Mouse (Mus musculus): ENCODE measurements around the gene Slc25a12. TPM values are rescaled to one million over a fixed set of nuclear protein-coding genes. Genes with fewer than 3 reads are reported as not detected.

Slc25a12 gene
- polyA plus RNA-seq, 1 experiment from 2014 or later, result 29.1 TPM

- Histone ChIP-seq H3K27me3 (ENCODE audit: insufficient read depth, low read length) (no peaks in the 10 kb centered on the region), H3K4me1 (ENCODE audit: insufficient read depth) (no peaks in the 10 kb centered on the region), H3K4me2 (no peak overlapping the region), H3K27ac (ENCODE audit: low read depth) (no peak overlapping the region), H3K4me3 (ENCODE audit: low read depth, low read length) (no peak overlapping the region), H3K9ac (no peak overlapping the region), H3K36me3 (ENCODE audit: insufficient read depth) (peaks cover 55% of the 10 kb centered on the region), H3K9me3 (ENCODE audit: low read depth, low read length) (no peaks in the 10 kb centered on the region)
- ATAC-seq (ENCODE audit: insufficient read depth) (no peak), DNase-seq (no peak)
- TF ChIP-seq CTCF (IDR thresholded peaks at IDR 0.05; ENCODE audit: low read depth), result no peak; the same call in 1 of the 2 replicates
- 82% methylated on average over 3 of the region's 3 CpGs for WGBS
These were observed 125.4 kb downstream of the Slc25a12 start for GRCm38 (mm10) chr2:71242180-71242579.

- H3K36me3 ChIP-seq (ENCODE audit: insufficient read depth), result peaks cover 54% of the 10 kb centered on the region
- H3K4me2 ChIP-seq, result no peak overlapping the region
- H3K27ac ChIP-seq (ENCODE audit: low read depth), result no peak overlapping the region
- 87% methylated on average over 2 of the region's 2 CpGs for WGBS
- TF ChIP-seq CTCF (IDR thresholded peaks at IDR 0.05; ENCODE audit: low read depth), result no peak
- H3K27me3 ChIP-seq (ENCODE audit: insufficient read depth, low read length), result no peaks in the 10 kb centered on the region
- H3K9ac ChIP-seq, result no peak overlapping the region
- no peaks in the 10 kb centered on the region for H3K4me1 ChIP-seq (ENCODE audit: insufficient read depth)
- DNase-seq (no peak), ATAC-seq (ENCODE audit: insufficient read depth) (no peak)
- no peaks in the 10 kb centered on the region for H3K9me3 ChIP-seq (ENCODE audit: low read depth, low read length)
- no peak overlapping the region for H3K4me3 ChIP-seq (ENCODE audit: low read depth, low read length)
These were observed 126.0 kb downstream of the Slc25a12 start for GRCm38 (mm10) chr2:71241505-71241904.

- no peak overlapping the region for H3K9ac ChIP-seq
- ATAC-seq (ENCODE audit: insufficient read depth) (no peak), DNase-seq (no peak)
- H3K4me2 ChIP-seq, result no peak overlapping the region
- no peak for TF ChIP-seq CTCF (IDR thresholded peaks at IDR 0.05; ENCODE audit: low read depth)
- H3K4me1 ChIP-seq (ENCODE audit: insufficient read depth), result no peaks in the 10 kb centered on the region
- H3K27me3 ChIP-seq (ENCODE audit: insufficient read depth, low read length), result no peaks in the 10 kb centered on the region
- no peak overlapping the region for H3K27ac ChIP-seq (ENCODE audit: low read depth)
- peaks cover 46% of the 10 kb centered on the region for H3K36me3 ChIP-seq (ENCODE audit: insufficient read depth)
- H3K9me3 ChIP-seq (ENCODE audit: low read depth, low read length), result no peaks in the 10 kb centered on the region
- 93% methylated on average over 6 of the region's 6 CpGs for WGBS
- no peak overlapping the region for H3K4me3 ChIP-seq (ENCODE audit: low read depth, low read length)
These were observed 131.5 kb downstream of the Slc25a12 start for GRCm38 (mm10) chr2:71236009-71236408.

GRCm38 (mm10) chr2:71235420-71235819 is 132.1 kb downstream of the Slc25a12 start:
- Histone ChIP-seq H3K36me3 (ENCODE audit: insufficient read depth) (peaks cover 46% of the 10 kb centered on the region), H3K27me3 (ENCODE audit: insufficient read depth, low read length) (no peaks in the 10 kb centered on the region), H3K4me2 (no peak overlapping the region), H3K4me3 (ENCODE audit: low read depth, low read length) (no peak overlapping the region), H3K4me1 (ENCODE audit: insufficient read depth) (no peaks in the 10 kb centered on the region), H3K27ac (ENCODE audit: low read depth) (no peak overlapping the region), H3K9ac (no peak overlapping the region), H3K9me3 (ENCODE audit: low read depth, low read length) (no peaks in the 10 kb centered on the region)
- 92% methylated on average over 4 of the region's 4 CpGs for WGBS
- ATAC-seq (ENCODE audit: insufficient read depth) (no peak), DNase-seq (no peak)
- TF ChIP-seq CTCF (IDR thresholded peaks at IDR 0.05; ENCODE audit: low read depth), result no peak

GRCm38 (mm10) chr2:71232976-71233375 is 134.6 kb downstream of the Slc25a12 start:
- no peak overlapping the region for H3K27ac ChIP-seq (ENCODE audit: low read depth)
- H3K4me2 ChIP-seq, result no peak overlapping the region
- H3K9me3 ChIP-seq (ENCODE audit: low read depth, low read length), result no peaks in the 10 kb centered on the region
- H3K36me3 ChIP-seq (ENCODE audit: insufficient read depth), result peaks cover 44% of the 10 kb centered on the region
- no peak overlapping the region for H3K9ac ChIP-seq
- no peak overlapping the region for H3K4me3 ChIP-seq (ENCODE audit: low read depth, low read length)
- DNase-seq, result no peak
- no peak for ATAC-seq (ENCODE audit: insufficient read depth)
- 75% methylated on average over 2 of the region's 2 CpGs for WGBS
- H3K4me1 ChIP-seq (ENCODE audit: insufficient read depth), result no peaks in the 10 kb centered on the region
- TF ChIP-seq CTCF (IDR thresholded peaks at IDR 0.05; ENCODE audit: low read depth), result no peak
- H3K27me3 ChIP-seq (ENCODE audit: insufficient read depth, low read length), result no peaks in the 10 kb centered on the region

- WGBS, result 82% methylated on average over 5 of the region's 5 CpGs
- no peak overlapping the region for H3K27ac ChIP-seq (ENCODE audit: low read depth)
- TF ChIP-seq CTCF (IDR thresholded peaks at IDR 0.05; ENCODE audit: low read depth), result no peak
- no peaks in the 10 kb centered on the region for H3K27me3 ChIP-seq (ENCODE audit: insufficient read depth, low read length)
- peaks cover 40% of the 10 kb centered on the region for H3K36me3 ChIP-seq (ENCODE audit: insufficient read depth)
- DNase-seq (no peak), ATAC-seq (ENCODE audit: insufficient read depth) (no peak)
- no peak overlapping the region for H3K4me2 ChIP-seq
- no peaks in the 10 kb centered on the region for H3K9me3 ChIP-seq (ENCODE audit: low read depth, low read length)
- H3K9ac ChIP-seq, result no peak overlapping the region
- H3K4me3 ChIP-seq (ENCODE audit: low read depth, low read length), result no peak overlapping the region
- no peaks in the 10 kb centered on the region for H3K4me1 ChIP-seq (ENCODE audit: insufficient read depth)
These were observed 135.6 kb downstream of the Slc25a12 start for GRCm38 (mm10) chr2:71231951-71232350.

- H3K4me3 ChIP-seq (ENCODE audit: low read depth, low read length), result no peak overlapping the region
- H3K9me3 ChIP-seq (ENCODE audit: low read depth, low read length), result no peaks in the 10 kb centered on the region
- peaks cover 38% of the 10 kb centered on the region for H3K36me3 ChIP-seq (ENCODE audit: insufficient read depth)
- no peak overlapping the region for H3K4me2 ChIP-seq
- no peak overlapping the region for H3K27ac ChIP-seq (ENCODE audit: low read depth)
- no peak for ATAC-seq (ENCODE audit: insufficient read depth)
- no peak for DNase-seq
- WGBS, result 91% methylated on average over 1 of the region's 1 CpGs
- no peak for TF ChIP-seq CTCF (IDR thresholded peaks at IDR 0.05; ENCODE audit: low read depth)
- H3K9ac ChIP-seq, result no peak overlapping the region
- H3K4me1 ChIP-seq (ENCODE audit: insufficient read depth), result no peaks in the 10 kb centered on the region
- H3K27me3 ChIP-seq (ENCODE audit: insufficient read depth, low read length), result no peaks in the 10 kb centered on the region
These were observed 137.9 kb downstream of the Slc25a12 start for GRCm38 (mm10) chr2:71229603-71230002.

GRCm38 (mm10) chr2:71227398-71227797 is 140.2 kb downstream of the Slc25a12 start:
- peak; percentile 71 for DNase-seq
- no peak overlapping the region for H3K4me3 ChIP-seq (ENCODE audit: low read depth, low read length)

More at GRCm38 (mm10) chr2:71227398-71227797, 140.2 kb downstream of the Slc25a12 start:
- no peaks in the 10 kb centered on the region for H3K4me1 ChIP-seq (ENCODE audit: insufficient read depth)
- TF ChIP-seq CTCF (IDR thresholded peaks at IDR 0.05; ENCODE audit: low read depth), result peak; percentile 40
- H3K9me3 ChIP-seq (ENCODE audit: low read depth, low read length), result no peaks in the 10 kb centered on the region
- H3K27ac ChIP-seq (ENCODE audit: low read depth), result no peak overlapping the region
- no peak overlapping the region for H3K9ac ChIP-seq
- no peak for ATAC-seq (ENCODE audit: insufficient read depth)
- no peaks in the 10 kb centered on the region for H3K27me3 ChIP-seq (ENCODE audit: insufficient read depth, low read length)
- WGBS, result 35% methylated on average over 1 of the region's 1 CpGs
- no peak overlapping the region for H3K4me2 ChIP-seq
- peaks cover 54% of the 10 kb centered on the region for H3K36me3 ChIP-seq (ENCODE audit: insufficient read depth)

Other genes starting within 250 kb of the Slc25a12 start
- gene Cybrd1, start 249.8 kb downstream of the Slc25a12 start, polyA plus RNA-seq (2014; fragmentation: Nextera tagmentation; extraction: Ambion mirVana), result 1.2 and 1.3 TPM in 2 replicates
- 110 and 112 TPM in 2 replicates for gene Dync1i2, start 156.0 kb downstream of the Slc25a12 start, polyA plus RNA-seq (2014; fragmentation: Nextera tagmentation; extraction: Ambion mirVana)
- 147 and 149 TPM in 2 replicates for gene Hat1, start 21.2 kb upstream of the Slc25a12 start, polyA plus RNA-seq (2014; fragmentation: Nextera tagmentation; extraction: Ambion mirVana)
- 33.3 and 37.1 TPM in 2 replicates for gene Metap1d, start 85.5 kb upstream of the Slc25a12 start, polyA plus RNA-seq (2014; fragmentation: Nextera tagmentation; extraction: Ambion mirVana)
- 0.32 TPM in 1 of 2 replicates, not detected in the other for gene Dlx1, start 160.4 kb upstream of the Slc25a12 start, polyA plus RNA-seq (2014; fragmentation: Nextera tagmentation; extraction: Ambion mirVana)
- gene Dlx2, start 179.0 kb upstream of the Slc25a12 start, polyA plus RNA-seq (2014; fragmentation: Nextera tagmentation; extraction: Ambion mirVana), result 0.07 TPM in 1 of 2 replicates, not detected in the other

Data from lung, embryonic 14.5 days (tissue).